Mouse (Mus musculus) heart, adult 2 months (tissue): Measurements from ENCODE around the gene Fosb.

Experiments
- CTCF ChIP-seq: fragments of 200-600 bp; IDR thresholded peaks from 2 replicates; pipeline ENCODE4 v1.8.1; 2022; ENCODE audit warnings: antibody characterized with exemption, mild to moderate bottlenecking, moderate library complexity
- POLR2A ChIP-seq: fragments of 200-500 bp; IDR thresholded peaks from 2 replicates; pipeline ENCODE4 v1.6.1; 2011; ENCODE audit warnings: mild to moderate bottlenecking, low read depth, low read length, control low read depth; ENCODE audit not compliant: insufficient read depth

- TF ChIP-seq POLR2A (no peak), CTCF (no peak)
Measured at GRCm38 (mm10) chr7:19350221-19350620, 40.4 kb upstream of the Fosb start.
